Mouse (Mus musculus) embryonic facial prominence, embryonic 13.5 days (tissue): Measurements from ENCODE around the gene Rbm20. TPM values are rescaled to one million over a fixed set of nuclear protein-coding genes. Genes with fewer than 3 reads are reported as not detected.

Source experiments
- ATAC-seq: fragments of 200-750 bp; cut with Nextera tagmentation; 2 replicates; pipeline ENCODE4 v1.8.0; 2017; ENCODE audit warnings: low read depth; ENCODE audit not compliant: insufficient number of reproducible peaks, insufficient read depth, low FRiP score, low TSS enrichment
- H3K27ac ChIP-seq: fragments of 300-500 bp; sonication (generic); 2 replicates; pipeline ENCODE4 v1.5.1; 2015; ENCODE audit warnings: moderate library complexity, mild to moderate bottlenecking, inconsistent platforms
- H3K27me3 ChIP-seq: fragments of 300-500 bp; sonication (generic); 2 replicates; pipeline ENCODE4 v1.6.1; 2015; ENCODE audit warnings: mild to moderate bottlenecking, inconsistent platforms
- H3K36me3 ChIP-seq: fragments of 300-500 bp; sonication (generic); 2 replicates; pipeline ENCODE4 v1.6.1; 2015; ENCODE audit warnings: mild to moderate bottlenecking, inconsistent platforms
- H3K4me1 ChIP-seq: fragments of 300-500 bp; sonication (generic); 2 replicates; pipeline ENCODE4 v1.6.1; 2015; ENCODE audit warnings: inconsistent platforms
- H3K4me2 ChIP-seq: fragments of 300-500 bp; sonication (generic); 2 replicates; pipeline ENCODE4 v1.6.1; 2015; ENCODE audit warnings: moderate library complexity, mild to moderate bottlenecking, inconsistent platforms
- H3K4me3 ChIP-seq: fragments of 300-500 bp; sonication (generic); 2 replicates; pipeline ENCODE4 v1.5.1; 2015; ENCODE audit warnings: mild to moderate bottlenecking, inconsistent platforms
- H3K9ac ChIP-seq: fragments of 300-500 bp; sonication (generic); 2 replicates; pipeline ENCODE4 v1.6.1; 2015; ENCODE audit warnings: mild to moderate bottlenecking, inconsistent platforms
- H3K9me3 ChIP-seq: fragments of 300-500 bp; sonication (generic); 2 replicates; pipeline ENCODE4 v1.6.1; 2016; ENCODE audit warnings: inconsistent platforms
- WGBS: fragments of 180-500 bp; shearing (Covaris S2); methylation state at CpG from one replicate; pipeline ENCODE4 v1.1.7; 2015; ENCODE audit warnings: mixed read lengths; 5-methylcytosine and 5-hydroxymethylcytosine counted together
- polyA plus RNA-seq: library from polyadenylated mRNA; unstranded; fragments of >200 nt; fragmentation: Nextera tagmentation; extraction: Ambion mirVana; gene quantifications from 2 replicates; pipeline ENCODE4 v1.2.1, GENCODE M21; 2015

The Rbm20 gene
- polyA plus RNA-seq, 1 experiment from 2014 or later = 4.2 TPM

DNA sequence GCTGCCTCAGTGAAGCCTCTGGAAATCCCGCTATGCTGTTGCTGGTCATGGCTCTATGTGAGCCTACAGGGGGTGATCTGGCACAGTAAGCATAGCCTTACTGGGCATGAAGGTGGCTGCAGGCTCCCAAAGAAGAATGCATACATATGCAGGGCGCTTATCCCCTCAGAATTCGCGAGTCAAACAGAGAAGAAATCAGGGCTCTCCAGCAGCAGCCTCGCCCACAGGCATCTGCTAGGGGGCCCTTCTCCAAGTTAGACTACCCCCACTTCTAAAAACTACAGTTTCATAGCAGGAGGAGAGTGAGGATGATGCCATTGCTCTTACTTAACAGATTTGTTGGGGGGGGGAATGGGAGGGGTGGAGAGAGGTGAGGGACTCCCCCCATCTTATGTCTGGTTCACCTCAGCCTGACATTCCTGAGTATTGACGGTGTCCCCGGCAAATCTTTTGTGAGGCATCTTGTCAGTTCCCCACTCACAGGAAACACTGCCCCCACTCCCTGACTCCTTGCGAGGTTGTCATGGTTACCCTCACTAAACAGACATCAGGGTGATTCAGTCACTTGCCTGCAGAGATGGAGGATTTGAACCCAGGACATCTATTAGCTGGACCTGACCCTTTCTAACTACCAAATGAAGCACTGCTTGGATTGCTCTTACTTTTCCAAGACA is 185.6 kb downstream of the Rbm20 start:
- no peak for ATAC-seq
- H3K27ac ChIP-seq = no peak overlapping the region
- no peak overlapping the region for H3K4me3 ChIP-seq
- H3K36me3 ChIP-seq = no peaks in the 10 kb centered on the region
- peaks cover 31% of the 10 kb centered on the region for H3K4me1 ChIP-seq
- no peaks in the 10 kb centered on the region for H3K9me3 ChIP-seq
- no peak overlapping the region for H3K9ac ChIP-seq
- WGBS = 67% methylated on average over 8 of the region's 8 CpGs
- no peaks in the 10 kb centered on the region for H3K27me3 ChIP-seq
- H3K4me2 ChIP-seq = no peak overlapping the region

DNA sequence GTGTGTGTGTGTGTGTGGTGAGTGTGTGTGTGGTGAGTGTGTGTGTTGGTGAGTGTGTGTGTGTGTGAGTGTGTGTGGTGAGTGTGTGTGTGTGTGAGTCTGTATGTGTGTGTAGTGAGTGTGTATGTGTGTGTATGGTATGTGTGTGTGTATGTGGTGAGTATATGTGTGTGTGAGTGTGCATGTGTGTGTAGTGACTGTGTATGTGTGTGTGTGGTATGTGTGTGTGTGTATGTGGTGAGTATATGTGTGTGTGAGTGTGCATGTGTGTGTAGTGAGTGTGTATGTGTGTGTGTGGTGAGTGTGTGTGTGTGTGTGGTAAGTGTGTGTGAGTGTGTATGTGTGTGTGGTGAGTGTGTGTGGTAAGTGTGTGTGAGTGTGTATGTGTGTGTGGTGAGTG is 190.1 kb downstream of the Rbm20 start:
- Histone ChIP-seq H3K9me3 (no peaks in the 10 kb centered on the region), H3K9ac (no peak overlapping the region), H3K27ac (no peak overlapping the region), H3K4me3 (no peak overlapping the region), H3K4me2 (no peak overlapping the region), H3K4me1 (peaks cover 4% of the 10 kb centered on the region), H3K36me3 (no peaks in the 10 kb centered on the region), H3K27me3 (no peaks in the 10 kb centered on the region)
- no peak for ATAC-seq

DNA sequence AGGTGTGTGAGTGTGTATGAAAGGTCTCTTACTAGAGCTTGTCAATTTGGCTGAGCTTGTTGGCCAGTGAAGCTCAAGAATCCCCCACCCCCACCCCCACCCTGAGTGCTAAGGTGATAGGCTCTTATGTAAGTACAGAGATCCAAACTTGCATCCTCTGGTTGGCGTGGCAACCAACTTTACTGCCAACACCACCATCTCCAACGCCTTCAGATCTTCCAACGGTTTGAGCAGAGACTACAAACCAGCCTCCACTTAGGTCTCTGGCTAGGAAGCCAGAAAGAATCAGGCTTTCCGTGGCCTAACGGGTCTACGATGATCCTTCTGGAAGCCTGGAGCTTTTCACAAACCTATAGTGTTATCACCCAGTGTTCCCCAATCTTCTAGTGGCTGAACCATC is 191.0 kb downstream of the Rbm20 start:
- Histone ChIP-seq H3K4me3 (no peak overlapping the region), H3K4me1 (no peaks in the 10 kb centered on the region), H3K4me2 (no peak overlapping the region), H3K36me3 (no peaks in the 10 kb centered on the region), H3K27ac (no peak overlapping the region), H3K9me3 (no peaks in the 10 kb centered on the region), H3K27me3 (no peaks in the 10 kb centered on the region), H3K9ac (no peak overlapping the region)
- WGBS = 94% methylated on average over 6 of the region's 6 CpGs
- no peak for ATAC-seq

DNA sequence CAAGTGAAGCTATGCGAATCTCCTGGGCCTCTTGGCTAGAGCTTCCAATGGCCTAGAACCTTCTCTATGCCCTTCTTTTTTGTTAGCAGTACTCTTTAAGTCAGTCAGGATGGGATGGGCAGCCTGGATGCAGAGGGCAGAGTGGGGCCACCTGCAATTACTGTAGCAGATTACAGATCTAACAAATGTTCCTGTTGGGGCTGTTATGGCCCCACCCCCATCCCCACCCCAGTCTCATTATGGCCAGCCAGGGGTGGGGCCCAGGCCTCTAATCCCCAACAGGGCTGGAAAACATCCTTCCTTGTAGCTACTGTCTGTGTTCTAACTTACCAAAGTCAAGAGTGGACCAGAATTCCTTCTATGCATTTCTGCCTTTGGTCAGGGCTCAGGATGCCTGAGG is 191.7 kb downstream of the Rbm20 start:
- H3K27ac ChIP-seq = no peak overlapping the region
- no peaks in the 10 kb centered on the region for H3K4me1 ChIP-seq
- no peak overlapping the region for H3K4me2 ChIP-seq
- ATAC-seq = no peak
- H3K4me3 ChIP-seq = no peak overlapping the region
- 87% methylated on average over 1 of the region's 1 CpGs for WGBS
- H3K9me3 ChIP-seq = no peaks in the 10 kb centered on the region
- H3K27me3 ChIP-seq = no peaks in the 10 kb centered on the region
- H3K36me3 ChIP-seq = no peaks in the 10 kb centered on the region
- H3K9ac ChIP-seq = no peak overlapping the region

DNA sequence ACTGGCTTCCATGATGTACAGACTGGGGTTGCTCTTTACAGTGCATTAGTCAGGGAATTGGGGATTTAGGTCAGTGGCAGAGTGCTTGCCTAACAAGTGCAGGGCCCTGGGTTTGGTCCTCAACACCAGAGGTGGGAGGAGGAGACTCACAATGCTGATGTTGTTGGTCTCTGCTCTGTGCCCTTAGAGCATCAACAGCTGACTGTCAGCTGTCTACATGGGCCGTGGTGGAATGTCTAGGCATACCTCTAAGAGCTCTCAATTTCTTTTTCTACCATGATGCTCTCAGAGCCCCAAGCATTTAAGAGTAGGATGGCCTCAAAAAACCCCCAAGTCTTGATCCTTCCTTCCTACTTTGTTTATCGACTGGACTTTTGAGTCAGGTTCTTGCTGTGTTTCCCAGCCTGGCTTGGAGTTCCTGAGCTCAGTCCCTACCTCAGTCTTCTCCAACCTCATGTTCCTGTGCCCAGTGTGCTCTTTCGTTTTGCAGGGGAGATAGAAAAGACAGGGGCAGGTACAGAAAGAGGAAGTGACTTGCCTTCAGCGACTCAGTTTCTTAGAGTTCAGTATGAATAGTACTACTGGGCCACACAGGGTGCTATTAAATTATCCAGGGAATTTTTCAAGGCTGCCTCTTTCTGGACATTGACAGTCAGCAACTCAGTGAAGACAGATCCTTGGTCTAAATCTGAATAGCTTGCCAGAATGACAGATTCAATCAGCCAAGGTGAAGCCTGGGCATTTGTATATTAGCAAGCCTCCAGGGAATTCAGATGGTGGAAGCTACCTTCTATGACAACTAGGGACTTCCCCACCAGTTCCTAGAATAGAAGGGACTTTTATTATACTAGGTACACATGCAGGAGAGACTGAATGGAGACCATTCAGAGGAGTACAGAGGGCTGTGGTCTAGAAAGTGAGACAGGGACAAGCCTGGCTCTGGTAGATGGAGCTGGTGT is 192.6 kb downstream of the Rbm20 start:
- no peaks in the 10 kb centered on the region for H3K9me3 ChIP-seq
- H3K4me2 ChIP-seq = no peak overlapping the region
- H3K4me1 ChIP-seq = peaks cover 3% of the 10 kb centered on the region
- H3K27me3 ChIP-seq = no peaks in the 10 kb centered on the region
- H3K27ac ChIP-seq = no peak overlapping the region
- no peak overlapping the region for H3K9ac ChIP-seq
- no peak overlapping the region for H3K4me3 ChIP-seq
- ATAC-seq = no peak
- no peaks in the 10 kb centered on the region for H3K36me3 ChIP-seq
- 73% methylated on average over 4 of the region's 4 CpGs for WGBS

DNA sequence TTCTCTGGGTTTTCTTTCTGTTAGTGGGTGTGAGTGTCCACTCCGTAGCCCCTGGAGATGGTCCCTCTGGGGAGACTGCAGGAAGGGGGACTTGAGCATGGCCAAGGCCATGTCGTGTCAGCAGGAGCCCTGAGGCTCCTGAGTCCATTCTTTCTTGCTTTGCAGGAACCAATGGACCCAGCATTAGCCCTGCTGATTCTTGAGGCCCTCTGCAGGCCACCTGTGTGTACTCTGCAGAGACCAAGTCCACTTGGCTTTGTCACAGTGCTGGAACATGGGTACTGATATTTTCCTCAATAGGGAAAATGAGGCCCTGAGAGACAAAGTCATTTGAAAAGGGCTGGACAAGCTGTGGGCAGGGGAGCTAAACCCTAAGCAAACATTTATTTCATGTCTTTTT is 193.5 kb downstream of the Rbm20 start:
- Histone ChIP-seq H3K9ac (no peak overlapping the region), H3K4me3 (no peak overlapping the region), H3K4me1 (peaks cover 11% of the 10 kb centered on the region), H3K36me3 (no peaks in the 10 kb centered on the region), H3K9me3 (no peaks in the 10 kb centered on the region), H3K27ac (no peak overlapping the region), H3K4me2 (no peak overlapping the region), H3K27me3 (no peaks in the 10 kb centered on the region)
- no peak for ATAC-seq
- 50% methylated on average over 2 of the region's 2 CpGs for WGBS

DNA sequence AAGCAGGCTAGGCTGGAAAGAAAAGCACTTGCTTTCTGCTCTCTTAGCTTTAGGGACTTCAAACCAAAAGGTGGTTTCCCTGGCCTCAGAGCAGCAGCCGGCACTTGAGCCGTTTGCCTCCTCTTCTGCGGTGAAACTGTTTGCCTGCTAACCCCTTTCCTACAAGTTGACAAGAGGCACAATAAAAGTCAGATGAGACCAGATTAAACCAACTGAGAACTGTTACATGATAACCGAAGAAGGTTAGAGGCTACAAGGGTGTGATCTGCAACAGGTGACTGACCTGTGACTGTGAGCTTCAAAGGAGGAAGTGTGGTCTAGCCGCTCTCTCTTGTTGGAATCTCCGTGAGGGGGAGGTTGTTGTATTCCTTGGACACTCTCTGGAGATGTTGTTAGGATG is 194.4 kb downstream of the Rbm20 start:
- Histone ChIP-seq H3K4me1 (peaks cover 20% of the 10 kb centered on the region), H3K27me3 (no peaks in the 10 kb centered on the region), H3K9me3 (no peaks in the 10 kb centered on the region), H3K36me3 (no peaks in the 10 kb centered on the region), H3K4me2 (no peak overlapping the region), H3K9ac (no peak overlapping the region), H3K4me3 (no peak overlapping the region), H3K27ac (no peak overlapping the region)
- ATAC-seq = no peak
- 73% methylated on average over 6 of the region's 6 CpGs for WGBS

DNA sequence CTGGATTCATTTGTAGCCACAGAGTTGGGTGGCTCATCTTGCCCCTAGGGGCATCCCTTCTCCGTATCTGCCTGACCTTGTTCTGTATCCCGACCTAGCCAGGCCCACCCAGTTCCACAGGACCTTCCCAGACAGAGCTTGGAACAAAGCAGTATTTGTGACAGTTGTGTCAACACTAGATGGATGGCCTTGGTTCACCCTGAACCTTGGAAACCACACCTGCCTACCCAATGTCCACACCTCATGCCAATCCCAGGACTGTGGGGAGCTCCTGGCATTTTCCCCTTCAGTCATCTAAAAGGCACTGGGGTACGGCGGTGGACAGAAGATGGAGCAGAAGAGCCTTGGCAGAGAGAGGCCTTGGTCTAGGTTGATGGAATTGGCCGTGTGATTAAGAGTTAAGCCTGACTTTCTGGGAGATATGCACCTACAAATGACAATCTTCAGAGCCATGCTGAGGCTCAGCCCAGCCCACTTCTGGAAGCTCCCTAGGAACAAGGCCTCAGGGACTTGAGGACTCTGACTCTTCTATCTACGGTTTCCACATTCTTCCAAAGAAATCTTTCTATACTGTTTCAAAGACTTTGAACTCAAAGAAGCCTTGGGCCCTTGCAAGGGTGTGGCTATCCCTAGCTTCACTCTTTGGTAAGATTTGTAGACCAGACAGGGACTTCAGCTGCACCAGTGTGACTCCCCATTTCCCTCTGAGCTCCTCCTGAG is 196.0 kb downstream of the Rbm20 start:
- H3K4me3 ChIP-seq = no peak overlapping the region
- ATAC-seq = no peak
- 77% methylated on average over 6 of the region's 6 CpGs for WGBS

DNA sequence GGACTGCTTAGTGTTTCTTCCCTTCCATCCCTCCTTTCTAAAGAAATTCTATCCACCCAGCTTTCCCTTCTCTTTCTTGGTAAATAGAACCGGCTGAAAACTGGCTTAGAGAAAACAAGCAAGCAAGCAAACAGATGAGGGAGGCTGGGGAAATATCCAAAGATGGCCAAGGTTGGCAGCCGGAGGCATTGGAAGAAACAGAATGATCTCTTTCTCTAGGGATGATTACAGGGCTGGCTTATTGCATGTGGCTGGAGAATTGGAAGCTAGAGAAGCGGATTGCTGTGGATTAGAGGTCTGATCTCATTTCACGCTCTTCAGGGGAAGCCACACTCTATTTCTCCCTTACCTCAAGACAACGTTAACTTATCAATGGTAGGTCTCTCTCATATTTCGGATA is 198.1 kb downstream of the Rbm20 start:
- no peaks in the 10 kb centered on the region for H3K9me3 ChIP-seq
- no peak for ATAC-seq

More for the DNA sequence above, 196.0 kb downstream of the Rbm20 start:
- Histone ChIP-seq H3K36me3 (no peaks in the 10 kb centered on the region), H3K9me3 (no peaks in the 10 kb centered on the region), H3K27ac (no peak overlapping the region), H3K4me1 (peaks cover 29% of the 10 kb centered on the region), H3K9ac (no peak overlapping the region), H3K27me3 (no peaks in the 10 kb centered on the region), H3K4me2 (no peak overlapping the region)

DNA sequence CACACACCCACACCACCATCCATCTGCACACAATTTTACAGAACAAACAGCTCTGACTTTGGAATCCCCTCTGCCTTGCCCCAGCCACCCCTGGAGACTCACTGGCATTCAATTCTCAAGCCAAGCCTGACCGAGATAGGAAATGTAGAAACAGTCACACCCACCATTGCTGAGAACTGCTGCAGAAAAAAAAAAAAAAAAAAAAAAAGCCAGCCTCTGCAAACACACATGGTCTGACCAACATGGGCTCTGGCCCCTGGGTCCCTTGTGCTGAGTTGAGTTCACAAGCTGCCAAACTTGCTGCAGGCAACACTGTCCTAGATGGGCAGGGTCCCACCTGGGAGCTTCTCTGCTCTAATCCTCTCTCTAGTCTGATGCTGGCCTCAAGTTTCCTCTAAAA is 200.7 kb downstream of the Rbm20 start:
- no peak for ATAC-seq
- 41% methylated on average over 1 of the region's 1 CpGs for WGBS
- Histone ChIP-seq H3K36me3 (no peaks in the 10 kb centered on the region), H3K4me1 (peaks cover 32% of the 10 kb centered on the region), H3K9me3 (no peaks in the 10 kb centered on the region), H3K4me3 (no peak overlapping the region), H3K4me2 (no peak overlapping the region), H3K27ac (peak overlapping the region; percentile 57; the same call in 1 of the 2 replicates), H3K27me3 (no peaks in the 10 kb centered on the region), H3K9ac (no peak overlapping the region)

More for the DNA sequence above, 198.1 kb downstream of the Rbm20 start:
- Histone ChIP-seq H3K4me2 (no peak overlapping the region), H3K27me3 (no peaks in the 10 kb centered on the region), H3K36me3 (no peaks in the 10 kb centered on the region), H3K27ac (peak overlapping the region; percentile 81), H3K4me1 (peaks cover 29% of the 10 kb centered on the region), H3K9ac (no peak overlapping the region), H3K4me3 (no peak overlapping the region)
- WGBS = 45% methylated on average over 6 of the region's 6 CpGs

DNA sequence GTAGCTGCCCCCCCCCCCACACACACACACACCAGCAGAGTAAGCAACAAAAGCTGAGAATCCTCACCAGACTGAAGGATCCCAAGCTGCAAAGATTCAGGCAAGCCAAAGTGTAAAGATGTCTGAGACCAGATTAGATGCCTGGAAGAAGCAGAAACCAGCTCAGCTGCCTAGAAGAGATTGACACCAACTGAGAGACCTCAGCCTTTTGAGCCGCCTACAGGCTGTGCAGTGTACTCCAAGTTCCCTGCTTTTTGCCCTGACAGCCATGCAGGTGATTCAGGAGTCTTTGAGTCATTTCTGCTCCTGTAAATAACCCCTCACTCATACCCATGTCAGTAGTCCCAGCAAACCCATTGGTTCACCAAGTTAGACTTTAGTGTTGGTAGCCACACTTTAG is 203.4 kb downstream of the Rbm20 start:
- no peak overlapping the region for H3K27ac ChIP-seq
- no peak for ATAC-seq
- H3K4me1 ChIP-seq = peaks cover 22% of the 10 kb centered on the region
- H3K4me2 ChIP-seq = no peak overlapping the region
- WGBS = 77% methylated on average over 1 of the region's 1 CpGs
- H3K9me3 ChIP-seq = no peaks in the 10 kb centered on the region
- H3K9ac ChIP-seq = no peak overlapping the region
- no peak overlapping the region for H3K4me3 ChIP-seq
- no peaks in the 10 kb centered on the region for H3K27me3 ChIP-seq
- no peaks in the 10 kb centered on the region for H3K36me3 ChIP-seq
